Mouse (Mus musculus) heart, embryonic 12.5 days (tissue): Measurements from ENCODE around the gene Hoxd9. TPM values are rescaled to one million over a fixed set of nuclear protein-coding genes. Genes with fewer than 3 reads are reported as not detected.
A peak's percentile ranks its signal among the peaks of the same experiment; 100 is the strongest.

Experiments used
- ATAC-seq: fragments of 200-750 bp; cut with Nextera tagmentation; 2 replicates; pipeline ENCODE4 v1.8.0; 2017; ENCODE audit warnings: moderate TSS enrichment, moderate library complexity; ENCODE audit not compliant: insufficient number of reproducible peaks, low FRiP score
- H3K27ac ChIP-seq: fragments of 300-500 bp; sonication (generic); 2 replicates; pipeline ENCODE4 v1.5.1; 2016; ENCODE audit warnings: mild to moderate bottlenecking, moderate library complexity; ENCODE audit not compliant: poor library complexity, severe bottlenecking
- H3K27me3 ChIP-seq: fragments of 300-500 bp; sonication (generic); replicated peaks from 2 replicates; pipeline ENCODE4 v1.6.1; 2016; ENCODE audit warnings: mild to moderate bottlenecking, moderate library complexity
- H3K36me3 ChIP-seq: fragments of 300-500 bp; sonication (generic); 2 replicates; pipeline ENCODE4 v1.6.1; 2016; ENCODE audit warnings: mild to moderate bottlenecking, moderate library complexity
- H3K4me1 ChIP-seq: fragments of 300-500 bp; sonication (generic); replicated peaks from 2 replicates; pipeline ENCODE4 v1.6.1; 2016; ENCODE audit warnings: mild to moderate bottlenecking
- H3K4me2 ChIP-seq: fragments of 300-500 bp; sonication (generic); 2 replicates; pipeline ENCODE4 v1.6.1; 2016; ENCODE audit warnings: mild to moderate bottlenecking, moderate library complexity
- H3K4me3 ChIP-seq: fragments of 300-500 bp; sonication (generic); 2 replicates; pipeline ENCODE4 v1.5.1; 2016; ENCODE audit warnings: mild to moderate bottlenecking
- H3K9ac ChIP-seq: fragments of 300-500 bp; sonication (generic); 2 replicates; pipeline ENCODE4 v1.6.1; 2016; ENCODE audit warnings: mild to moderate bottlenecking, moderate library complexity
- H3K9me3 ChIP-seq: fragments of 300-500 bp; sonication (generic); replicated peaks from 2 replicates; pipeline ENCODE4 v1.6.1; 2016; ENCODE audit warnings: mild to moderate bottlenecking, moderate library complexity
- WGBS: fragments of 180-500 bp; shearing (Covaris S2); methylation state at CpG from one replicate; pipeline ENCODE4 v1.1.7; 2016; 5-methylcytosine and 5-hydroxymethylcytosine counted together
- polyA plus RNA-seq: library from polyadenylated mRNA; unstranded; fragments of >200 nt; fragmentation: Nextera tagmentation; extraction: Ambion mirVana; gene quantifications from 2 replicates; pipeline ENCODE4 v1.2.1, GENCODE M21; 2016

Hoxd9 gene
- polyA plus RNA-seq, 1 experiment from 2014 or later, result 0.08 TPM

DNA sequence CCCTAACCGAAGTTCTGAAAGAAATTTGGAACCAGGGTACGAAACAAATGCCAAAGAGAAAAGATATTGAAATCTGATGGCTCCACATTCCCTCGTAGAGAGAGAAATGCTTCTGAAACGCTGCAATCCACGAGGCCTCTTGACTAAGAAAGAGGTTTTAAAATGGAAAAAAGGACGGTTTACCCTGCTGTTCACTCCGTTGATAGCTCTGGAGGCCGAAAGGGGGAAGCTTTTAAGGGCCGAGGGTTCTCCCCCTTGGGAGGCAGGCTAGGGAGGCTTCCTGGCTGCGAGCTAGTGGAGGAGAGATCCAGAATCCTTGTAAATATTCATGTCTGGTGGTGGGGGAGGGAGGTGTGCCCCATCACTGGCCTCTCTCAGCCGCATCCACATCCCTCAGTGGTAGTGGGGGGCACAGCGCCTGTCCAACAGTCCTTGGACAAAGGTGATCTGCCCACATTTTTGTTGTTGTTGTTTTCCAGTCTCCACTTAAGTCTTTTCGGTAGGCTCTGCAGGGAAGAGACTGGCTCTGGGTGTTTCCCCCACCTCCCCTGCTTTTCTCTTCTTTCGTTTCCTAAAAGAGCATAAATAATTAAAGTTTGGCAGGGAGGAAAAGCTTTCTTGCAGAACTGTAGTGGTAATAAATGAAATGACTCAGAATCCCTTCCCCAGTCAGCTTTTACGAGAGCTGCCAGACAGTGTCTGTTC is 18.5 kb upstream of the Hoxd9 start, which contains the start of gene Hoxd11:
Gene Hoxd11 (plus strand): TSS at position 667 of the 705 bp plus-strand sequence.
- Histone ChIP-seq H3K4me2 (peak within 1 kb of the TSS; percentile 26; the same call in 1 of the 2 replicates), H3K9ac (no peak within 1 kb of the TSS), H3K36me3 (no peaks in the 10 kb centered on the region), H3K9me3 (no peaks in the 10 kb centered on the region), H3K27ac (no peak within 1 kb of the TSS), H3K4me3 (peak within 1 kb of the TSS; percentile 9; the same call in 1 of the 2 replicates), H3K27me3 (peaks cover 97% of the 10 kb centered on the region), H3K4me1 (peaks cover 22% of the 10 kb centered on the region)
- under 1% methylated on average over 15 of the region's 15 CpGs for WGBS
- ATAC-seq, result no peak

DNA sequence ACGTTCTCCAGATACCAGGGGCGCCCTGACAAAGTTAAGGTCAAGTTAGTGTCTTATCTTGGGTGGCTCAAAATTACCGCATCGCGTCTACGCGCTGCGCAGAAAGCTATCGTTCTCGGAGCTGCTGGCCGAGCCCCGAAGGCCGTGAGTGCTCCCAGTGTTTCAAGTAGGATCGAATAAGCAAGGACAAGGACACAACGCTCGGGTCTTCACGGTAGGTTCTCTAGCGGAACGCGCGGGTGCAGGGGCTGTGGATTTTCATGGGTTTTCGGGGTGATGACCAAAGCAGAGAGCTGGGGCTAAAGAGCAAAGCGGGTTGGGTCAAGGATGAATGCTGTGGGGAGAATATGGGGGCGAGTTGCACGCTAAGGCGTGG is 17.9 kb upstream of the Hoxd9 start:
- no peak for ATAC-seq
- 1% methylated on average over 26 of the region's 26 CpGs for WGBS
- peak overlapping the region; percentile 9; the same call in 1 of the 2 replicates for H3K4me3 ChIP-seq
- H3K36me3 ChIP-seq, result no peaks in the 10 kb centered on the region
- peak overlapping the region; percentile 26; the same call in 1 of the 2 replicates for H3K4me2 ChIP-seq
- no peak overlapping the region for H3K9ac ChIP-seq
- no peaks in the 10 kb centered on the region for H3K9me3 ChIP-seq
- no peak overlapping the region for H3K27ac ChIP-seq
- peaks cover 22% of the 10 kb centered on the region for H3K4me1 ChIP-seq
- peaks cover 97% of the 10 kb centered on the region for H3K27me3 ChIP-seq

DNA sequence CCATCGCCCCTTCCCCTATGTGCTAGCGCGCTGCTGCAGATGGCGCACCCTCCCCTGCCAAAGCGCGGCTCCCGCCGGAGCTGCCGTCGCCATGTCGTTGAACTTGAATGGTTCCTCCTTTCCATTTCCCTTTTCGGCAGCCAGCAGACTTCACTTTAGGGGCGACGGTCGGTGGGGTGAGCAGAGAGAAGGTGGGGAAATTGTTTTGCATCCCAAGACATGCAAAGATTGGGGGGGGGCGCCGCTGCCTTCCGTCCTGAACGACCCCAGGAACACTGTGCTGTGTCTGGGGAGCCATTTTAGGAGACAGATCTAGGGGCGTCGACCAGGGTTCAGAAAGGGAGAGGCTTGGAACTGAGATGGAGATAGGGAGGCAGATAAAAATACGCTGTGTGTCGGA is 17.5 kb upstream of the Hoxd9 start:
- peaks cover 22% of the 10 kb centered on the region for H3K4me1 ChIP-seq
- no peaks in the 10 kb centered on the region for H3K9me3 ChIP-seq
- peak overlapping the region; percentile 26; the same call in 1 of the 2 replicates for H3K4me2 ChIP-seq
- no peaks in the 10 kb centered on the region for H3K36me3 ChIP-seq
- WGBS, result 2% methylated on average over 22 of the region's 23 CpGs
- no peak overlapping the region for H3K27ac ChIP-seq
- ATAC-seq, result no peak
- H3K27me3 ChIP-seq, result peaks cover 95% of the 10 kb centered on the region
- H3K4me3 ChIP-seq, result peak overlapping the region; percentile 9; the same call in 1 of the 2 replicates
- no peak overlapping the region for H3K9ac ChIP-seq

DNA sequence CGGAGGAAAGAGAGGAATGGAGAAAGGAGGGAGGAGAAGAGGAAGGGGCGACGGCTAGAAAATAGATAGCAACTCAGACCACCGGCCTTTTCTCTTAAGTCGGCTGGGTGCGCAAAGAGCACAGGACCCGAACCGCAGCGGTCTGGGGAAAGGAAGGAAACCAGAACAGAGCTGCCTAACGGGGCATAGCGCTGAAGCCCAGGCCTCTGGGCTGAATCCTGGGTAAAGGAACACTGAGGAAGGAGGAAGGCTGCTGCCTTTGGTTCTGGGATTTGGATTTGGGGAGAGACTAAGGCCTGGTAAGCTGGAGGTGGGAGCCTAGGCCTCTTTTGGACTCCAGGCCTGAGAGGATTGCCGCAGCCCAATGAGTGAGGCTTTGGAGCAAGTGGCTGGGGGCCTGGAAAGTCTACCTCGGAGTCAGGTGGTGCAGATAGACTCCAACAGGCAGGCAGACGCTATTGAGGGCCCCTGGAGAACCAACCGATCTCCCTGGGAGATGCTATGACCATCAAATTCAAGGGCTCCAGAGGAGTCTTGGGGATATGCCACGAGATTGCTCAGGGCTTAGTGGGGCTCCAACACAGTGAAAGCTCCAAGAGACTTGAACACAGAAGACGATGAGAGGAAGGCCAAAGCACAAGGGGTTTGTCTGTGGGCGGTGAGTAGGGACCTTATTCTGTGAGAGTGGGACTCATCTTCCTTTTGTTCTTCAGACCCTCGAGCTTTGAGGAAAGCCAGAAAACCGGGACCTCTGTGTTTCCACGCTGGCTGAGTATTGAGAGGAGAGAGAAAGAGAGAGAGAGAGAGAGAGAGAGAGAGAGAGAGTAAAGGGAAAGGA is 16.7 kb upstream of the Hoxd9 start:
- H3K27ac ChIP-seq, result no peak overlapping the region
- peaks cover 94% of the 10 kb centered on the region for H3K27me3 ChIP-seq
- H3K9ac ChIP-seq, result no peak overlapping the region
- H3K9me3 ChIP-seq, result no peaks in the 10 kb centered on the region
- no peak overlapping the region for H3K4me2 ChIP-seq
- ATAC-seq, result no peak
- no peaks in the 10 kb centered on the region for H3K36me3 ChIP-seq
- H3K4me3 ChIP-seq, result no peak overlapping the region
- 2% methylated on average over 21 of the region's 21 CpGs for WGBS
- peaks cover 22% of the 10 kb centered on the region for H3K4me1 ChIP-seq

DNA sequence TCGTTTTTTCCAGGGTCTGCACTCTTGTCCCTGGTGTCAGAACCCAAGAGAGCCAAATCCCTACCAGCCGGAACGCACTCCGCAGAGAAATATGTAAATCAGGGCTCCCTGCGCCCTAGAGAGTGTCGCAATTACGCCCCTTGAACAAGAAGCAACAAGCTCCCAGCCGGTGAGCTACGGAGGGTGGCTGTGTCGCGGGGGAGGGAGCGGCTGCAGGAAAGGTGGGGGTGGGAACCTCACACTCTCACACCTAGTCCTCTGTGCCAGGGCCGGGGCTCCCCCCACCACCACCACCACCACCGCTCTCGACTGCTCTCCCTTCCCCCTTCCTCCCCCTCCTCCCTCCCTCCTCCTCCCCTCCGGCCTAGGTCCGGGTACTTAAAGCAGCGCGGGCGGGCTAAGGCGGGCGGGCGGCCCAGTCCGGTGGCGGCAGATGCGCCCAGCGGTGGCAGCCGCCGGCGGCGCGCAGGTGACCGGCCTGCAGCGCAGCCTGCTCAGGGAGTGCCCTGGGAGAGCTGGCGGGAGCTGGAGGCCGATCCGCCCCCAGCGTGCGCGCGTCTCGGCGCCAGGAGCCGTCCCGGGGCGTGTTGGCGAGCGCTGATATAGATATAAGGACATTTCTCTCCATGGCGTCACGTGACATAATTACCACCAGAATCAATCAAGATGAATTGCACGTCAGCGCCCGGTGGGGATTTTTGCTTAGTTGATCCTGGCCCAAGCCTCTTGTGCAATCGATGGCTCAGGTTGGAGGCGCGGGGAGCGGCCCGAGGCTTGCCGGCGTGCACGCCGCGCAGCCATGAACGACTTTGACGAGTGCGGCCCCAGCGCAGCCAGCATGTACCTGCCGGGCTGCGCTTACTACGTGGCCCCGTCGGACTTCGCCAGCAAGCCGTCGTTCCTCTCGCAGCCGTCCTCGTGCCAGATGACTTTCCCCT is 15.7 kb upstream of the Hoxd9 start:
- H3K4me3 ChIP-seq, result peak overlapping the region; percentile 40
- no peak overlapping the region for H3K9ac ChIP-seq
- peak overlapping the region; percentile 61 for H3K4me2 ChIP-seq
- ATAC-seq, result peak; percentile 18; the same call in 1 of the 2 replicates
- no peak overlapping the region for H3K27ac ChIP-seq
- no peaks in the 10 kb centered on the region for H3K36me3 ChIP-seq
- WGBS, result under 1% methylated on average over 77 of the region's 78 CpGs
- peaks cover 88% of the 10 kb centered on the region for H3K27me3 ChIP-seq
- no peaks in the 10 kb centered on the region for H3K9me3 ChIP-seq
- H3K4me1 ChIP-seq, result peaks cover 22% of the 10 kb centered on the region

DNA sequence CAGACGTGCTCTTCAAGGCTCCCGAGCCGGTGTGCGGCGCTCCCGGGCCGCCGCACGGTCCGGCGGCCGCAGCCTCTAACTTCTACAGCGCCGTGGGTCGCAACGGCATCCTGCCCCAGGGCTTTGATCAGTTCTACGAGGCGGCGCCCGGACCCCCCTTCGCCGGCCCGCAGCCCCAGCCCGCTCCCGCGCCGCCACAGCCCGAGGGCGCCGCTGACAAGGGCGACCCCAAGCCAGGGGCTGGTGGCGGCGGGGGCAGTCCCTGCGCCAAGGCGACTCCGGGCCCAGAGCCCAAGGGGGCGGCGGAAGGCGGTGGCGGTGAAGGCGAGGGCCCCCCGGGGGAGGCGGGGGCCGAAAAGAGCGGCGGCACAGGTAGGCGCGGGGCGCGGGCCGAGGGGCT is 14.7 kb upstream of the Hoxd9 start:
- Histone ChIP-seq H3K4me2 (peak overlapping the region; percentile 61), H3K27ac (no peak overlapping the region), H3K36me3 (no peaks in the 10 kb centered on the region), H3K4me3 (peak overlapping the region; percentile 40), H3K4me1 (peaks cover 22% of the 10 kb centered on the region), H3K9me3 (no peaks in the 10 kb centered on the region), H3K27me3 (peaks cover 91% of the 10 kb centered on the region), H3K9ac (0 out of 2 replicates have a peak overlapping the region, but pooled peaks have one; percentile 3)
- no peak for ATAC-seq
- WGBS, result under 1% methylated on average over 47 of the region's 51 CpGs

DNA sequence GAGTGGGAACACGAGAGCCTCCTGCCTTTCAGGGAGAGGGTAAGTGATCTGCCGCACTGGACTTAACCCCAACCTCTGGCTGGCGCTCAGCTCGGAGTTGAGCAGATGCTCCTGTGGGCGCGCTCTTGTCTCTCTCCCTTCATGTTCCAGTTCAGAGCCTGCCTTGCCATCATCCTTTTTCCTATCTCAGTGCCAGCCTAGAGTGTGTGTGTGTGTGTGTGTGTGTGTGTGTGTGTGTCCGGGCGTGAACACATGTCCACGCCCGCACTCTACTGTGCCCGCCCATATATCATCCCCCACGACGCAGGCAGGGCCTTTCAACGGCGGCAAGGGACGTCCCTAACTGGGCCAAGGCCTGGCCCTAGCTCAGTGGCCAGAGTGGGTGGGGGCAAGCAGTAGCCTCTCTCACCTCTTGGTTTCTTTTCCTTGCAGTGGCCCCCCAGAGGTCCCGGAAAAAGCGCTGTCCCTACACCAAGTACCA is 14.0 kb upstream of the Hoxd9 start:
- ATAC-seq, result no peak
- no peaks in the 10 kb centered on the region for H3K9me3 ChIP-seq
- WGBS, result 0% methylated on average over 17 of the region's 18 CpGs
- H3K27me3 ChIP-seq, result peaks cover 89% of the 10 kb centered on the region
- no peak overlapping the region for H3K27ac ChIP-seq
- H3K4me2 ChIP-seq, result no peak overlapping the region
- H3K4me1 ChIP-seq, result peaks cover 22% of the 10 kb centered on the region
- no peak overlapping the region for H3K9ac ChIP-seq
- H3K4me3 ChIP-seq, result no peak overlapping the region
- H3K36me3 ChIP-seq, result no peaks in the 10 kb centered on the region

DNA sequence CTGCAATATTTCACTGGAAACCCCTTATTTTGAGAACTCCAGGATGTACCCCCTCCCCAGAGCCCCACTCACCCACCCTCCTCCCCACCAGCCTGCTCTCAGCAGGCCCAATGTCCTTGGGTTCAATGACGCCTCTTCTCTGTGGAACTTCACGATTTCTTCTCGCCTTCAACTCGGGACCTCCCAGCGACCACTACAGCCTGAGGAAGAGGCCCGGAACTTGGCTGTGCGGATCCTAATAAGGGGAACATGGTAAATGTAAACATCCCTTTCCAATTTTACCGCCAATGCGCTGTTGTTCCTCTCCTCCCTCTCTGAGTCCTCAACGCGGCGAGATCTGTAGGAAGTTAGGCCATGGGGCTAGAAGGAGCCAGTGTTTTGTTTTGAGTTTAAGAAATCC is 13.4 kb upstream of the Hoxd9 start:
- Histone ChIP-seq H3K36me3 (no peaks in the 10 kb centered on the region), H3K9ac (no peak overlapping the region), H3K4me3 (no peak overlapping the region), H3K27ac (no peak overlapping the region), H3K9me3 (no peaks in the 10 kb centered on the region), H3K27me3 (peaks cover 87% of the 10 kb centered on the region), H3K4me2 (no peak overlapping the region), H3K4me1 (peaks cover 22% of the 10 kb centered on the region)
- WGBS, result 1% methylated on average over 12 of the region's 12 CpGs
- no peak for ATAC-seq

DNA sequence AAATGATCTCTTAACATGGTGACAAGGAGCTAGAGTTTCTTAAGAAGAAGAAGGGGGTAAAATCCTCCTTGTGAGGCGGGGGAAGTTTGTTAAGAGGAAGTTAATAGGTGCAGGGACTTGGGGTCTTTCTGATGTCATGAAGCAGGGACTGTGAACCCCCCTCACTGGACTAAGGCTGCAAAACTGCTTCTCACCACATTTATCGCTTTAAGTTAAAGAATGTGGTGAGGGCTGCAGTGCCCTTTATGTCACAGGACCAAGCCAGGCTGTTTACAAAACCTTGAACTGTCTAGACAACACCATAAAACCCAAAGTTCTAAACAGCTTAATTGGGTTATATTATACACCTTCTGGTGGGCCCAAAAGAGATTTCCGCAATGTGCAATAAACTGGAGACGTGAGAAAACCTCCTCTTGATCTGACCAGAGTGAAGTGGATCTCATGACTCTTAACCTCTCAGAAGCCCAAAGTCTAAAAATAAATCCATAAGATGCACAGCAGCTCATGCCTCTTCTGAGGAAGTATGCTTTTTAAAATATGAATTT is 12.4 kb upstream of the Hoxd9 start:
- Histone ChIP-seq H3K9ac (no peak overlapping the region), H3K4me1 (peaks cover 16% of the 10 kb centered on the region), H3K4me2 (no peak overlapping the region), H3K27me3 (peaks cover 87% of the 10 kb centered on the region), H3K27ac (no peak overlapping the region), H3K9me3 (no peaks in the 10 kb centered on the region), H3K36me3 (no peaks in the 10 kb centered on the region), H3K4me3 (no peak overlapping the region)
- no peak for ATAC-seq
- 11% methylated on average over 4 of the region's 4 CpGs for WGBS

DNA sequence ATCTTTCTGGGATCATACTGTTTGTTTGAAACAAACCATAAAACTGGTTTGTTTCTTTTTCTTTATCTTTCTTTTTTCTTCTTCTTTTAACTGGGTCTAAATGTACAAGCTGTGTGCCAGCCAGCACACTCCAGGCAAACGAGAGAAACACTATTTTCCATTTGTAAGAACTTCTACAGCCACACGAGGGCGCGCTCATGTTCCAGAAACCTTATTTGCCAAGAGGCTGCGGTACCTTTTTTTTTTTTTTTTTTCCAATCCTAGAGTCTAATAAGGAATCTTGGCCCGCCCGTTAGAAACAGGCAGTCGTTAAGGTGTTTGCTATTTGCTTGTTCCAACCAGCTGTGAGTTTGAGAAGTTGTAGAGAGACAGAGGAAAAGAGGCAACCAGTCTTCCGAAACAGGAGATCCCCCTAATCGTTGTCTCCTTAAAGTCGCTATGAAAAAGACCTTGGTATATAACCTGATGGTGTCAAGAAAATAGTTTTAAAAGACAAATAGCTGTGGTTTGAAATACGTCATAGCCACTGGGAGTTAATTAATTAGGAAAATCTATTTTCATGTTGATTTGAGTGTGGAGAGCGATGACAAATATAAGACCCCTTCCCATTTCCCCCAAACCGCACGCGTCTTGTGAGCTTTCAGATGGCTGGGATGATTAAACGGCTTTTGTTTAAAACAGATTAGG is 11.1 kb upstream of the Hoxd9 start:
- ATAC-seq, result no peak
- Histone ChIP-seq H3K9ac (no peak overlapping the region), H3K27me3 (peaks cover 81% of the 10 kb centered on the region), H3K36me3 (no peaks in the 10 kb centered on the region), H3K4me2 (no peak overlapping the region), H3K27ac (no peak overlapping the region), H3K4me1 (peaks cover 18% of the 10 kb centered on the region), H3K9me3 (no peaks in the 10 kb centered on the region), H3K4me3 (no peak overlapping the region)
- WGBS, result 5% methylated on average over 17 of the region's 17 CpGs
